Mouse (Mus musculus) brain, embryonic 14.5 days (tissue): Measurements from ENCODE around the gene Dnm1. TPM values are rescaled to one million over a fixed set of nuclear protein-coding genes. Genes with fewer than 3 reads are reported as not detected.

Source experiments
- DNase-seq: peaks from one replicate; pipeline ENCODE4 v3.0.0-alpha.2; 2011; ENCODE audit warnings: low read depth
- CTCF ChIP-seq: fragments of 200-500 bp; IDR thresholded peaks from 2 replicates; pipeline ENCODE4 v1.5.1; 2012; ENCODE audit warnings: inconsistent platforms, mild to moderate bottlenecking, moderate library complexity, borderline replicate concordance; ENCODE audit not compliant: insufficient read depth, insufficient read length; ENCODE audit errors: extremely low read depth
- POLR2A ChIP-seq: fragments of 200-500 bp; IDR thresholded peaks from 2 replicates; pipeline ENCODE4 v1.6.1; 2012; ENCODE audit warnings: mild to moderate bottlenecking, inconsistent platforms, borderline replicate concordance; ENCODE audit not compliant: poor library complexity, insufficient read depth, insufficient read length, severe bottlenecking; ENCODE audit errors: extremely low read depth
- polyA plus RNA-seq: library from polyadenylated mRNA; depleted of rRNA; stranded (reverse); fragments of >200 nt; gene quantifications from 2 replicates; pipeline ENCODE4 v1.2.3, GENCODE M21; 2012

Gene Dnm1
- polyA plus RNA-seq, 1 experiment, result 292 TPM

DNA sequence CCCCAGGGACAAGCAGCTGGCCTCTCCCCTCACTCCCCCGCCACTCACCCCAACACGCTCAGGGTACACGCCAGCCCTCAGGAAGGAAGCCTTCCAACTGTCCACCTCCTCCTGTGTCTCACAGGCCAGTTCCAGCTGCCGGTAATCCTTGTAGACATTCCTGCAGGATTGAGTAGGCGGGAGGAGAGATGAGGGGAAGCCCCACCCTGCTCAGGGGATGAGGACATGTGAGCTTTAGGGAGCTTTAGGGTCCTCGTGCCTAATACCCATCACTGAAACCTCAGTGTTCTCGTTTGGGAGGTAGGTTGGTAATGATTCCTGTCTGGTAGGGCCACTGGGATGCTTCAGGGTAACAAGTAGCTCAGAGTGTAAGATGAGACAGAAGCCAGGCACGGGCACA lies 37.4 kb downstream of the Dnm1 start:
- DNase-seq, result no peak
- no peak for TF ChIP-seq CTCF
- no peak for TF ChIP-seq POLR2A

DNA sequence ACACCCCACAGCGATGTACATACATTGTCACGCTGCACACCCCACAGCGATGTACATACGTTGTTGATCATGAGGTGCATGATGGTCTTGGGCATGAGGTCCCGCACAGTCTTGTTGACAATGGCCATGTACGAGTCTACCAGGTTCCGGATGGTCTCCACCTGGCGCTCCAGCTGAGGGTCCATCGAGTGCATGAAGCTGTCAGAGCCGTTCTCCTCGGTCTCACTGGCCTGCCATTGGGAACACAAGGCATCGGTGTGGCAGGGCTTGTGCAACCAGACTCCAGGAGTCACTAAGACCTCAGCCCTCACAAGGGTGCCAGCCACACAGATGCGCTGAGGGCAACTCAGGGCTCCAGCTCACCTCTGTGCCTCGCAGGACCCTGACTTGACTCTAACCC lies 38.3 kb downstream of the Dnm1 start:
- no peak for TF ChIP-seq CTCF
- TF ChIP-seq POLR2A, result no peak
- no peak for DNase-seq

DNA sequence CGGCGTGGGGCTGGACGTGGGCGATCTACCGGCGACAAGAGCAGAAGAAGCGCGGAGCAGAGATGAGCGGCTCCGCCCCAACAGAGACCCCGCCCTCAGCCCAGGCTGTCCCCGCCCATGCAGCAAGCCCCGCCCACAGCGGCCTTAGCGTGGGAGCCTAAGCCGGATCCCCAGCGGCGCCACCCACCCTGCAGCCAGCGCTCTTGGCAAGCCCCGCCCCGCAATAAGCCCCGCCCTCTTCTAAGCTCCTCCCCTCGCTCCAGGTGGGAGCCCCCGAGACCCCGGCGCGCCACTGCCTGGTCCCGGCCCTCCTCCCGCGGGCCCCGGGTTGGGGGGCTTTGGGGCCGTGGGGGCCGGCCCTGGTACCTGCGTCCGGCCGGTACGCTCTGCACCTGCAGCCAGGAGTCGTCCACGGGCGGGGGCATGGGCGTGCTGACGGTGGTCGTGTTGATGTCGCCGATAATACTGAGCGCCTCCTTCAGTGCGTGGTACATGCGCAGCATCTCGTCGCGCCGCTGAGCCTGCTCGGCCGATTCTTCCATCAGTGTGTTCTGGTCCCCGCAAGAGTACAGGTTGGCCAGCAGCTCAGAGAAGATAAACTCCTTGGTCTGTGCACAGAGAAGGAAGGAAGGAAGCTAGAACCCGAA lies 40.7 kb downstream of the Dnm1 start:
- no peak for TF ChIP-seq CTCF
- DNase-seq, result peak; percentile 90

GRCm38 (mm10) chr2:32311443-32312317 lies 41.5 kb downstream of the Dnm1 start:
- no peak for DNase-seq
- TF ChIP-seq POLR2A (no peak), CTCF (peak; percentile 9; the same call in 1 of the 2 replicates)

DNA sequence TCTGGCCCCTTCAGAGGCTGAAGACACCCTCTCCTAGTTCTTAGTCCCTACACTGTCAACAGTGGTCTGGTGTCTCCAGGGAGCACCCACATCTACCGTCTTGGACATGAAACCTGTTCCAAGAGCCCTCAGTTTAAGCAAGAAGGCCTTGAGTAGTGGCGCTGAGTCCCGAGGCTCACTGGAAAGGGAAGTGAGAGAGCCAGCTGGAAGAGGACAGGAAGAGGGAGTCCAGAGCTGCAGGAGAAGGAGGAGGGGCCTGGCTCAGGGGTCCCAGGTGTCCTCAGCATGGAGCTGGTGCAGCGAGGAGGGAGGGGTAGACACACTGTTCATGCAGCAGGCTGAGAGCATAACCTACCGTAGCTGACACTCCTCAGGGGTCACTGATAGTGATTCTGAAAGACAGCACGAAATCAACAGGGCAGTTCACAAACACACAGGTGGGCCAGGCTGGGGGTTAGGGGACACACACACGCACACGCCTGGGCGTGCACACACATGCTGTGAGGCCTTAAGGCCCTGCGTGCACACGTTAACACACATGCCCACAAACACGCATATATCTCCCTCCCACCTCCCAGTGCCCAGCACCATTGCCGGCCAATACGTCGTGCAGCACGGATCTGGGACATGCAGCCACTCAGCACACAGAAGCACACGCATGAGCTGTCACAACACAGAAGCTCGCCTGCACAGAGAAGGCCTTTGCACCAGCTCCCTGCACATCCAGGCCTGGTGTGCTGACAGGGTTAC lies 42.9 kb downstream of the Dnm1 start:
- TF ChIP-seq CTCF (no peak), POLR2A (no peak)
- DNase-seq, result no peak

- no peak for DNase-seq
- no peak for TF ChIP-seq POLR2A
- TF ChIP-seq CTCF, result no peak
These were observed 44.1 kb downstream of the Dnm1 start for GRCm38 (mm10) chr2:32308870-32309568.

- TF ChIP-seq CTCF (peak; percentile 85; the same call in 1 of the 2 replicates), POLR2A (no peak)
- DNase-seq, result peak; percentile 78
These were observed 45.0 kb downstream of the Dnm1 start for GRCm38 (mm10) chr2:32307941-32308760.

- DNase-seq, result no peak
These were observed 45.8 kb downstream of the Dnm1 start for GRCm38 (mm10) chr2:32307247-32307798.

GRCm38 (mm10) chr2:32306176-32306575 lies 47.0 kb downstream of the Dnm1 start:
- no peak for DNase-seq
- TF ChIP-seq POLR2A (no peak), CTCF (no peak)

More at GRCm38 (mm10) chr2:32307247-32307798, 45.8 kb downstream of the Dnm1 start:
- TF ChIP-seq POLR2A, result no peak
- no peak for TF ChIP-seq CTCF

DNA sequence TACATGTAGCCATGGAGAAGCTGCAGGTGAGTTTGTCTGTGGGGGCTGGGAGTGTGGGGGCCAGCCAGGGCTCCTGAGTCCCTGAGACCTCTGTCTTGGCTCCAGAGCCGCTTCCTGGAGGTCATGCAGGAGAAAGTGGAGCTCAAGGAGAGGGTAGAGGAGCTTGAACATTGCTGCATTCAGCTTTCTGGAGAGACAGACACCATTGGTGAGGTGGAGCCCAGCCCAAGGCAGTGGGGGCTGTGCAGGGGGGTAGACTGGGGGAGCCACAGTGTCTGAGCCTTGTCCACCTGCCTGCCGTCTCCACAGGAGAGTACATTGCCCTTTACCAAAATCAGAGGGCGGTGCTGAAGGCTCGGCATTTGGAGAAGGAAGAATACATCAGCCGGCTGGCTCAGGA lies 47.5 kb downstream of the Dnm1 start:
- TF ChIP-seq POLR2A, result no peak
- no peak for TF ChIP-seq CTCF
- DNase-seq, result no peak
